In genomic region chr3:126667451-126667850, GRCm38 (mm10) we compare ENCODE assay signal across 8 mouse cellular contexts.
DNase-seq lines count a peak whose midpoint lies in the region; ATAC-seq and TF ChIP-seq lines count a peak whose summit lies in the region.

No protein-coding gene starts in this region.

- WGBS in liver, adult 2 months: 43% methylated on average over 7 of the region's 7 CpGs
- 68% methylated on average over 7 of the region's 7 CpGs for WGBS in liver, embryonic 12.5 days (ENCODE audit: insufficient replicate concordance)
- 45% methylated on average over 7 of the region's 7 CpGs for WGBS in limb, embryonic 13.5 days

- no peak for TF ChIP-seq CTCF in liver, adult 2 months (IDR thresholded peaks at IDR 0.05; ENCODE audit: low read depth, low read length)

- no peak overlapping the region for H3K27ac ChIP-seq in liver, adult 2 months (replicated peaks; ENCODE audit: insufficient read depth, low read depth, low read length)
- no peak overlapping the region for H3K27ac ChIP-seq in liver, embryonic 12.5 days
- H3K27ac ChIP-seq in limb, embryonic 13.5 days: no peak overlapping the region

- H3K4me1 ChIP-seq in liver, adult 2 months (ENCODE audit: control insufficient read depth, insufficient read depth, low read length): peaks cover 13% of the 10 kb centered on the region
- no peaks in the 10 kb centered on the region for H3K4me1 ChIP-seq in liver, embryonic 12.5 days
- H3K4me1 ChIP-seq in limb, embryonic 13.5 days: peaks cover 38% of the 10 kb centered on the region

- H3K4me2 ChIP-seq in liver, embryonic 12.5 days: no peak overlapping the region
- no peak overlapping the region; the same call in 1 of the 2 replicates for H3K4me2 ChIP-seq in limb, embryonic 13.5 days (replicated peaks)

- H3K9ac ChIP-seq in liver, adult 2 months (ENCODE audit: low read depth, low read length): no peak overlapping the region
- H3K9ac ChIP-seq in liver, embryonic 12.5 days: no peak overlapping the region
- no peak overlapping the region for H3K9ac ChIP-seq in limb, embryonic 13.5 days

- no peaks in the 10 kb centered on the region for H3K27me3 ChIP-seq in liver, adult 2 months (ENCODE audit: control insufficient read depth, insufficient read depth, low read length)
- no peaks in the 10 kb centered on the region for H3K27me3 ChIP-seq in liver, embryonic 12.5 days (replicated peaks)
- peaks cover 5% of the 10 kb centered on the region; the same call in 1 of the 2 replicates for H3K27me3 ChIP-seq in limb, embryonic 13.5 days

- no peaks in the 10 kb centered on the region for H3K36me3 ChIP-seq in liver, adult 2 months (ENCODE audit: control insufficient read depth, insufficient read depth, low read length)
- no peaks in the 10 kb centered on the region for H3K36me3 ChIP-seq in liver, embryonic 12.5 days
- no peaks in the 10 kb centered on the region for H3K36me3 ChIP-seq in limb, embryonic 13.5 days

- no peaks in the 10 kb centered on the region for H3K79me2 ChIP-seq in liver, adult 2 months (ENCODE audit: control insufficient read depth, insufficient read depth, low read length)

- ATAC-seq in liver, embryonic 12.5 days: no peak
- peak; percentile 74 for ATAC-seq in limb, embryonic 13.5 days (ENCODE audit: low FRiP score, low read depth)
- no peak for ATAC-seq in erythroblast, adult 5-6 weeks (replicated peaks; ENCODE audit: low FRiP score, poor library complexity, severe bottlenecking)

- peak; percentile 58 for DNase-seq in liver, adult 2 months (ENCODE audit: extremely low read depth, low read depth, low spot score)
- DNase-seq in cerebellum, postnatal 36 days: peak; percentile 58
- peak; percentile 80 to 86 for DNase-seq in heart, adult 18-20 months
- peak; percentile 53 to 59 for DNase-seq in kidney, adult 8-10 months
- peak; percentile 52 for DNase-seq in ovary, postnatal 36 days (ENCODE audit: low spot score)

- no peaks in the 10 kb centered on the region for H3K9me3 ChIP-seq in liver, embryonic 12.5 days (replicated peaks)
- H3K9me3 ChIP-seq in limb, embryonic 13.5 days: no peaks in the 10 kb centered on the region

- TF ChIP-seq POLR2A in liver, adult 2 months (IDR thresholded peaks at IDR 0.05; ENCODE audit: extremely low read depth, insufficient read depth, low read length): no peak

- no peak overlapping the region for H3K4me3 ChIP-seq in liver, adult 2 months (ENCODE audit: insufficient read depth, low read depth, low read length)
- no peak overlapping the region for H3K4me3 ChIP-seq in liver, embryonic 12.5 days
- H3K4me3 ChIP-seq in limb, embryonic 13.5 days: no peak overlapping the region
